Mouse (Mus musculus) megakaryocyte, embryonic 14.5 days (primary cell): Measurements from ENCODE around the gene Suco.

Source experiments
- FLI1 ChIP-seq: IDR thresholded peaks from 2 replicates; pipeline ENCODE4 v1.6.1; 2012; ENCODE audit warnings: low read length, inconsistent platforms, mixed read lengths
- GATA1 ChIP-seq: IDR thresholded peaks from 3 replicates; pipeline ENCODE4 v1.6.1; 2012; ENCODE audit warnings: mixed read lengths, low read length, inconsistent platforms, borderline replicate concordance

DNA sequence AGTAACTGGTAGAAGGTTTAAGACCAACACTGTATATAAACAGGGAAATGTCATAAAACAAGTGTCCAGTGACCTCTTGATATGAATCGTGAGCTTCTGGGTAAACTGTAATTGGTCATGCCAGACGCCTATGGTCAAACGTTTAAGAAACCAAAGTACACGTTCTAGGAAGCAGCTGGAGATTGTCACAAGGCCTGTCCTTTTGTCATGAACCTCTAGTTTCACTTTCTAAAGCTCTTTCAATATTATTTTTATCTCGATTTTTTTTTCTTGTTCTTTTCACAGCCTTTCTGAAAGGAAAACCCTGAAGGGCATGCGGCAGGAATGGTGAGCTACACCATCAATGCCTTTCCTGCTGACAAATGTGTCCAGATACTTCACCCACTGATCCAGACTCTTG lies 67.5 kb downstream of the Suco start:
- TF ChIP-seq GATA1 (no peak), FLI1 (no peak)
